Mouse (Mus musculus) kidney, postnatal 4 days (tissue): Measurements from ENCODE around the gene Pianp.
A peak's percentile ranks its signal among the peaks of the same experiment; 100 is the strongest.

Experiments
- DNase-seq, 2 experiments: peaks; one replicate each; pipeline ENCODE4 v3.0.0; 2021; ENCODE audit warnings: mixed read lengths in 2 of 2

Gene Pianp

DNA sequence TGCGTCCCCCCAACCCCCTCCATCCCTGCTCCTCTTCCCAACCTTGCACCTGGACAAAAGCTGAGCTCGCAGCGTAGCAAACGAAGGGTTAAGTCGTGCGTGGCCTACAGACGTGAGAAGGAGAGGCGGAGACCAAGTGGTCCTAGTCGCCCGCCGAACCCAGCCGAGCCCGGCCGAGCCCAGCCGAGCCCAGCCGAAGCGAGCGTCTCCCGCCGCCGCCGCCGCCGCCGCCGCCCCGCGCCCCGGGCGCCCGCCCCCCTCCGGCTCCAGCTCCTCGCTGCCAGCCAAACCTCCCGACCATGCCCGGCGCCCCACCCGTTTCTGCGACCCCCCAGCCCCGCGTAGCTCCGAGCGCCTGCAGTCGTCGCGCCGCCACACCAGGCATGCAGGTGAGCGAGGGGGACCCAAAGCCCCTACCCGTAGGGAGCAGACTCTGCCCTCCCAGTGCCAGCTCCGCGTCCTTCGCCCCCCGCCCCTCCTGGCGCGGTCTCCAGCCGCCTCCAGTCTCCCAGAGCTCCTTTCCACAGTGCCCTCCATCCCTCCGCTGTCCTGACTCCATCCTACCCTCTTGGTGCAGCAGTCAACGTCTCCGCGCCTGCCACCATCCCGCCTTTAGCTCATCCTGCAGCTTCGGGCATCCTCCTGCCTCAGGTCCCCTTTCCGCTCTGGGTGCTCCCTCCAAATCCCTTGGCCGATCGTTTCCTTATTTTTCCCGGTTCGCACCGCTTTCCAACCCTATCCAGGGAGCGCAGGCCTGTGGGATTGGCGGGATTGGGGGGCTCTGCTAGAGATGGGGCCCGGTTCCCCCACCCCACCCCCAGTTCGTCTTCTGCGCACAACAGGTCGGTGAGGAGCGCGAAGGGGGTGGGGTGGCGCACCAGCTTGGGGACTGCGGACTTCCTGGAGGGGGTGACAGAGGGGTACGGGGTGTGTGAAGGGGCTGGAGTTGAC is at the start of gene Pianp:
Gene Pianp (plus strand): TSS at position 144 of the 951 bp plus-strand sequence.
- peak; percentile 90 for DNase-seq

DNA sequence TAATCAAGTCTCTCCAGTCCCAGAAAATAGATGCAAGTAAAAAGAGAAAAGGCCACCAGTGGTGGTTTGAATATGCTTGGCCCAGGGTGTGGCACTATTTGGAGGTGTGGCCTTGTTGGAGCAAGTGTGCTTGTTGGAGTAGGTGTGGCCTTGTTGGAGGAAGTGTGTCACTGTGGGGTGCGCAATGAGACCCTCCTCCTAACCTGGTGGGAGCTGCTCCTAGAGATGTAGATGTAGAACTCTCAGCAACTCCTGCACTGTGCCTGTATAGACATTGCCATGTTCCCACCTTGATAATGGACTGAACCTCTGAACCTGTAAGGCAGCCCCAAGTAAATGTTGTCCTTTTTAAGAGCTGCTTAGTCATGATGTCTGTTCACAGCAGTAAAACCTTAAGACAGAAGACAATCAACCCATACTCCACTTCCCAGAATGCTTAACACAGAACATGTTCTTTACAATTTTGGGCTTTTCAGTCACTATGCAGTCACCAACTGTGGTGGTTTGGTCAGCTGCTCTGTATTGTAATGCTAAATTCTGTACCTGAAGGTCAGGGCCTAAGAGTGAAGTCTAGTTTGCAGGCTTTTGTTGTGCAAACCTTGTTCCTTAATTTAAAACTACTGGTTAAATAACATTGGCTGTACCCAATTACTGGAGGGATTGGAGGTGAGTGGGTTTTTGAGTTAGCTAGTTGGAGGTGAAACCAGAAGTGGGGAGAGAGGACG is 42.3 kb upstream of the Pianp start:
- no peak for DNase-seq

GRCm38 (mm10) chr6:124955212-124955611 is 41.3 kb upstream of the Pianp start:
- DNase-seq = no peak

GRCm38 (mm10) chr6:124958127-124958526 is 38.4 kb upstream of the Pianp start:
- DNase-seq = no peak

GRCm38 (mm10) chr6:124959960-124960359 is 36.5 kb upstream of the Pianp start:
- DNase-seq = peak in 1 of 2 experiments; percentile 7

DNA sequence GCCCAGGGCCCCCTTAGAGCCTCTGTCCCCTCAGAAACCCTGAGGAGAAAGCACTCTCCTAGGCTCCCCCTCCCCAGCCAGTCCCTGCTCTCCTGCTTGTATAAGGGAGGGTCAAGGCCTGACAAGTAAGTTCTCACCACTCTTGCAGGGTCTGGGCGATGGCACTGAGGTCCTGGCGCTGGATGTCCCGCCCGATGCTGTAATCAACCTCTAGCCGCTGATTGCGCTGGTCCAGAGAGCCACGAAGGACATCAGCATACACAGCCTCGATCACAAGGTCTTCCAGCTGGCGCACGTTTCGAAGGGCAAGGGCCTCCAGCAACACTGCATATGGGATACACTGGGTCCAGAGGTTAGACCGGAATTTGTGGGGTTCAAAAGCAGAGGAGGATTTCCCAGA is 35.5 kb upstream of the Pianp start:
- DNase-seq = no peak

- DNase-seq = no peak
Measured at GRCm38 (mm10) chr6:124964638-124965037, 31.9 kb upstream of the Pianp start.

- DNase-seq = peak; percentile 98
Measured at GRCm38 (mm10) chr6:124965088-124965719, 31.3 kb upstream of the Pianp start, which contains the start of gene Cops7a. Gene Cops7a, minus strand, starts transcription at chr6:124965538.

GRCm38 (mm10) chr6:124965747-124966146 is 30.7 kb upstream of the Pianp start:
- DNase-seq = no peak

DNA sequence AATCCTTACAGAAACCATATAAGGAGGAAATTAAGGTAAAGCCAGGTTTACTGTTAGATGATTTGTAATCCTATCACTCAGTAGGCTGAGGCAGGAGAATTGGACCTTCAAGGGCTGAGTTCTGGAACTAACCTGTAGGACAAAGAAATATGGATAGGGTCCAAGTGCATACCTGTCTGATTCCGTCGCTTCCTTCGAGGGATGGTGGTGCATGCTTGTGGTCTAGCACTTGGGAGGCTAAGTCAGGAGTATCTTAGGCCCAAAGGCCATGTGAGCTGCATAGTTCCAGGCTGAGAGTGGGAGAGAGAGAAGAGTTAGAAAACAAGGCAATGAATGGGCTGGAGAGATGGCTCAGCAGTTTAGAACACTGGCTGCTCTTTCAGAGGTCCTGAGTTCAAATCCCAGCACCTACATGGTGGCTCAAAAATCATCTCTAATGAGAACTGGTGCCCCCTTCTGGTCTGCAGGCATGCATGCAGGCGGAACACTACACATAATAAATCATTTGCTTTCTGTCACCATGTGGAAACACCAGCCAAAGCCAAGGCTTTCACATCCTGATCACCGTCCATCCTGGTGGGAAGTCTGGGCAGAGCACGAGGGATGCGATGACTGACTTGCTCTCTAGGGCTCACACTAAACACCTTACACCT is 29.9 kb upstream of the Pianp start:
- peak; percentile 7 to 31 for DNase-seq

- peak; percentile 74 to 78 for DNase-seq
Measured at GRCm38 (mm10) chr6:124967766-124968165, 28.7 kb upstream of the Pianp start.

DNA sequence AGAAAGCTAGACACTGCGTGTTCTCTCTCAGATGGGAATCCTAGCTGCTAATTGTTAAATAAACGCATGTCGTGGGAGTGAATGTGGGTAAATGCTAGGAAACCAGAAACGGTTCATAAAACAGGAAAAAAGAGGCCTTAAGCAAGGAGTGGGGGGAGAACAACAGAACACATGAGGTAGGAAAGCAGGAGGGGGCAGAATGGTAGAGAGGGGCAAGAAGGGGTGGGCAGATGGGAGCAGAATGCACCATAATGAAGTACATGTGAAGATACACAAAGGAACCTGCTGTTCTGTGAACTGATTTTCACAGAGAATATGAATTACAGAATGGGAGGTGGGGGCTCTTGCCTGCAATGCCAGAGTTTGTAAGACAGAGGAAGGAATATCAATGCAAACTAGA is 4.3 kb upstream of the Pianp start:
- no peak for DNase-seq

- DNase-seq = no peak
Measured at GRCm38 (mm10) chr6:124993365-124993764, 3.1 kb upstream of the Pianp start.

DNA sequence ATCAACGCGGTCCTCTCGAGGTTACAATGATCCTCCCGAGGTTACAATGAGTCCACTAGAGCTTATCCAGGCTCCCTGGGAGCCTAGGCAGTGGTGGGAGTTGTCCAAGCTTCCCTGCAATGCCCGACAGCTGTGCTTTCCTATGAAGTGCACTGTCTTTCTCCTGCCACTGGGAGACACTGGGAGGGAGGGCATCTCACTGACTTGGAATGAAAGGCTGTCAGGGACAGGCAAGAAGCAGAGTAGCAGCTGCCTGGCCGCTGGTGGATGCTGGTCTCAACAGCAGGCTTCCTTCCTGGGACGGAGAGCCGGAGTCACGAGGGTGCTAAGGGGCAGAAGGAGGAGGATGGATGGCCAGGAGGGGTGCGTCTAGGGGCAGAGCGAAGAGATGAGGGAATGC is 2.6 kb upstream of the Pianp start:
- DNase-seq = peak; percentile 45 to 67

DNA sequence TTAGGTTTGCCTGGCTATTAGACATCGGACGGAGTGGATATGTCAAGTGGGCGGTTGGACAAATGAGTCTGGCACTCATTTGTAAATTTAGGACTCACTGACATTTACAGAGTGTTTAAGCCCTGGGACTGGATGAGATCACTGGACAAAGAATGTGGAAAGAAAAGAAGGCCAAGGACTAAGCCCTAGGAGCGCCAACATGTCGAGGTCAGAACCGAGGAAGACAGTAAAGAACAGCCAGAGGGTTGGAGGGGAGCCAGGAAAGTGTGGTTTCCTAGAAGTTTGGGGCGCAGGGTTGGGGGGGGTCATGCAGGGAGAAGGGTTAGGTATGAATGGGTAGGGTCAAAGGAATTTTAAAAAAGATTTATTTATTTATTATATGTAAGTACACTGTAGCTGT is 1.2 kb upstream of the Pianp start:
- DNase-seq = no peak

DNA sequence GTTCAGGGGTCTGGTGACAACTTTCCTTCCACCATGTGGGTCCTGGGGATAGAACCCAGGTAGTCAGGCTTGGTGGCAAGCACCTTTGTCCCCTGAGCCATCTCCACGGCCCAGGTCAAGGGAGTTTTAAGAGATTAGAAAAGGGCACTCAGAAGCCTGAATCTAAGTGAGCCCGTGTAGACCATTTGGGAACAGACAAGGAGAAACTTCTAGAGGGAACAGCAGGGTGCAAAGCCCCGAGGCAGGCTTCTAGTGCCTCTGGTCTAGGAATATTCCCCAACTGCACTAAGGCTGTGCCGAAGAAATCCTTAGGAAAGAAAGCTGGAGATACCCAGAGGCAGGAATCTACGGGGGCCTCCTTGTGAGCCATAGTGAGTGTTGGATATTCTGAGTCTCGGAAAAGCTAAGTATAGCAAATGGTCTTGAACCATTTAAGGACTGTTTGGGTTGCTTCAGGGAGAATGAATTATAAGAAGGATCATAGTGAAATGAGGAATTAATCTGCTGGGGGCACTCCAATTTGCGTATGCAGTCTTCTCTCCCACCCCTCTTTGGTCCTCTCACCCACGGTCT is 577 bp upstream of the Pianp start:
- no peak for DNase-seq

DNA sequence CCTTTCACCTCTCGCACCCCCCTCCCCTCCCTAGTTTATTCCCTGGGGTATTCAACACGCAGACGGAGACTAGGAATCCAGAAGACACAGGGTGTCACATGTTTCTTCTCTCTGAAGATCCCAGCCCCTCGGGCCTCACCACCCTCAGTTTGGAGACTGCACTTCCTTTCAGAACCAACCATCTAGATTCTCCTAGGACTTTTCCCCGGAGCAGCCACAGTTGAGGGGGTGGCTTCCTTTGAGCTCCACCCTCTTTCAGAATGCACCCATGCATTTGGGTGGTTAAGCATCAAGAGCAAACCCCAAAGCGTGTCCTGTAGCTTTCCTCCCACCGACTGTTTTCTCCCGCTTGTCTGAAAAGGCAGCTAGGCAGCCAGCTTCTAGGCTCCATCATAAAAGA is 1.6 kb downstream of the Pianp start:
- DNase-seq = peak in 1 of 2 experiments; percentile 45

- no peak for DNase-seq
Measured at GRCm38 (mm10) chr6:124999091-124999490, 2.6 kb downstream of the Pianp start.

DNA sequence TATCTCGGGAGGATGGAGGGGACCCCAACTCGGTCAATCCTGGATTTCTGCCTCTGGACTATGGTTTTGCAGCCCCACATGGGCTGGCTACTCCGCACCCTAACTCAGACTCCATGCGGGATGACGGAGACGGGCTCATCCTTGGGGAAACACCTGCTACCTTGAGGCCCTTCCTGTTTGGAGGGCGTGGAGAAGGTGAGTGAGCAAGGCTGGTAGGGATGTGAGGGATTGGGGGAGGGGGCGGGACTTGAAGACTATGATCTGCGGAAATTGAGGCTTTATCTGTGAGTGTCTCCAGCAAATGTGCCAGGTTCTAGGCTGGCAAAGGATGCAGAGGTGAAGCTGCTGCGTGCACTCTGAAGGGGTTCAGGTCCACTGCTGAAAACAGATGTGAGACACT is 3.1 kb downstream of the Pianp start:
- DNase-seq = no peak

GRCm38 (mm10) chr6:125003706-125004105 is 7.2 kb downstream of the Pianp start:
- DNase-seq = no peak

- no peak for DNase-seq
Measured at GRCm38 (mm10) chr6:125005086-125005485, 8.6 kb downstream of the Pianp start.

DNA sequence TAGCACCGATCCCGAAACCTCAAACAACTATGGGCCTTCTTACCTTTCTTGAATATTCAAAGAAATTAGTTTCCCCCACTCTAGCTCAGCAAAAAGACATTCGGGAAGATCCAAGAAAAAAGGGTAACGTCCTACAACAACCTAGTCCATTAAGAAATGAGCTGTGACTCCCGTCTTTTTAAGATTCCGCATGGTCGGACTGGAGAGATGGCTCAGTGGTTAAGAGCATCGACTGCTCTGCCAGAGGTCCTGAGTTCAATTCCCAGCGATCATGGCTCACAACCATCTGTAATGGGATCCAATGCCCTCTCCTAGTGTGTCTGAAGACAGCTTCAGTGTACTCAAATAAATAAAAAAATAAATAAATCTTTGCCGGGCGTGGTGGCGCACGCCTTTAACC is 11.6 kb downstream of the Pianp start:
- DNase-seq = no peak
